In genomic region chr12:99723791-99724190, GRCm38 (mm10) we compare ENCODE assay signal across 11 mouse cellular contexts.
"Had no signal": no experiment of that assay in that cellular context is flagged by ENCODE, and none has a peak within 500 bp of the region (broad histone marks: within the 10 kb centered on the region; RNA-seq: fewer than 3 reads in every experiment).

No protein-coding gene starts in this region.

- H3K36me3 ChIP-seq: limb, embryonic 13.5 days; lung, embryonic 15.5 days; neural tube, embryonic 15.5 days had no signal

- H3K4me1 ChIP-seq: lung, embryonic 15.5 days had no signal

- H3K9me3 ChIP-seq: limb, embryonic 13.5 days; lung, embryonic 15.5 days; neural tube, embryonic 15.5 days had no signal

- DNase-seq: kidney, adult 18-20 months; kidney, postnatal 10 days; left cerebral cortex, postnatal 4 days; midbrain, embryonic 14.5 days; thymus, postnatal 4 days had no signal

- H3K4me3 ChIP-seq: limb, embryonic 13.5 days; lung, embryonic 15.5 days; myocyte; neural tube, embryonic 15.5 days had no signal

- H3K27me3 ChIP-seq: limb, embryonic 13.5 days; lung, embryonic 15.5 days; neural tube, embryonic 15.5 days had no signal

- H3K9ac ChIP-seq: limb, embryonic 13.5 days; liver, embryonic 14.5 days; lung, embryonic 15.5 days; neural tube, embryonic 15.5 days had no signal

- H3K4me2 ChIP-seq: limb, embryonic 13.5 days; lung, embryonic 15.5 days; neural tube, embryonic 15.5 days had no signal

- H3K27ac ChIP-seq: limb, embryonic 13.5 days; liver, embryonic 14.5 days; lung, embryonic 15.5 days; neural tube, embryonic 15.5 days; stomach, postnatal 0 days had no signal
